Mouse (Mus musculus): ENCODE data around the gene Plxdc1.

The Plxdc1 gene

DNA sequence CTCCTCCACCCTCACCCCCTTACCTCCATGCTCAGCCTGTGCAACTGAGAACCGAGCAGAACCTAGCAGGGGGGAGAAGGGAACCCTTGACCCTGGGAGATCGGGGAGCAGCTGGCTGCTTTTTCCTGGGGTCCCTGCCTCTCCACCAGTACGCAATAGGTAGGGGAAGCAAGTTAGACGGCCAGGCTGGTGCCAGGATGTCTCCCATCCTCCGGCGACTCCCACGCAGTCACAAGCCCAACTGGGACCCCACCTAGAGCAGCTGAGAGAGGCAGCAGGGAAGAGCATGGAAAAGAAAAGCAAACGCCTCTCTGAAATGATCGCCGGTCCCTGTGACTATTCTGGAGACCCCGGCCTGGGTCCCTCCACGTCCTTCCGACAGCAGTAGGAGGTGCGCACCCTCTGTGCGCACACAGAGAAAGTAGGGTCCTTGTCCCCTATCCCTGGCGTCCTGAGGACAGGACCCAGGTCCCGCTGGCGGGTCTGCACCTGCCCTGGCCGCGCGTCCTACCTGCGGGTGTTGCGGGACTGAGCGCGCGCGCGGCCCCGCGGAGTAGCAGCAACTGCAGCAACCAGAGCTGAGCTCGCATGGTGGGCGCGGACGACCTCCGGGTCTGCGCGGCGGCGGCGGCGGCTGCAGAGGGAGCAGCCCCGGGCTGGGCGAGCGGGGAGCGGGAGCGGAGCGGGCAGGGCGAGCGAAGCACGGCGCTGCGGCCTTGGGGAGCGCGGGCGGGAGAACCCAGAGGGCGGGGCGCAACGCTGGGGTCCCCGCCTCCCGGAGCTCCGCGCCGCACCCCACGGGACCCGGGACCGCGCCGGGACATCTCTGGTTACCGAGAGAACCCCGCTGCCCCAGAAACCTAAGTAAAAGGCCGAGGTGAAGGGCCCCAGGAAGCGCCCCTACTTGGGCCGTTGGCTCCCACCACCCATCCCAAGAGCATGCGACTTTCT, at the start of gene Plxdc1:
Gene Plxdc1, minus strand, starts transcription at position 718 of the 951 bp plus-strand sequence.
- in situ Hi-C loops (cut with MboI, MseI), result loop anchor here (5.0 kb wide), 2 partner anchors 36 to 49 kb away; partner anchors contain the start of gene Cacnb1

DNA sequence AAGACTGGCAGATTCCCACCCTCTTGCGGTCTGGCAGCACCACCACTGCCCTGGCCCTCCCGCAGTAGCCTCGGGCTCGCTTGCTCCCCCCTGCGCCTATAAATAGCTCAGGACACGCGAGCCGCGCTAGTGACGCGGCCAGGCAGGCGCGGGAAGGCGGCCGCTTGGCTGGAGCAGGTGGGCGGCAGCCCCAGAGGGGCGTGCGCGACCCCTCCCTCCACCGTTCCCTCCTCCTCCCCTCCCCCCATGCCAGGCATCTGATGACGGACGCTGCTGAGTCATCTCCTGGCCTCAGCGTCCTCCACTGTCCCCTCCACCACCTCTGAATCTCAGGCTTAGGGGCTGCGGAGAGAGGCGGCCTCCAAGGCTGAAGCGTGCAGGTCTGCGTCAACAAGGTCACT, 49.7 kb upstream of the Plxdc1 start:
- in situ Hi-C loops (cut with MboI, MseI), result loop anchor here (5.0 kb wide), 1 partner anchor 46 kb away; no protein-coding TSS in a partner anchor

DNA sequence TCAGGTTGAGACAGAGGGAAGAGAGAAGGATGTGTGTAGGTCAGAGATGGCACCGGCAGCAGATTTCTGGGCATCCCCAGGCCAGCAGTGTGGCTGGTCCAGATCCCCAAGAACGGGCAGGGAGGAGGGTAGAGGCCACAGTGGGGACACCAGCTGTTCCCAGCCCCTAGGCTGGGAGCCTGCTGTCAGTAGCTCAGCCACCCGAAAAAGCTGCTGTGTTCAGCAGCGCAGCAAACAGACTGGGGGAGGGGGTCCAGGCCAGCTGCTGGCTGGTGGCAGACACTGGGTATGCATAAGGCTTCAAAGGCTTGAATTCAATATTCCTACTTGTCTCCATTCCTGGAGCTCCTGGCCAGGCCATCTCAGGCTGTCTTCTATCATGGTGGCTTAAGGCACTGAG, 48.6 kb upstream of the Plxdc1 start:
- in situ Hi-C loops (cut with MboI, MseI), result loop anchor here (5.0 kb wide), 1 partner anchor 47 kb away; no protein-coding TSS in a partner anchor

DNA sequence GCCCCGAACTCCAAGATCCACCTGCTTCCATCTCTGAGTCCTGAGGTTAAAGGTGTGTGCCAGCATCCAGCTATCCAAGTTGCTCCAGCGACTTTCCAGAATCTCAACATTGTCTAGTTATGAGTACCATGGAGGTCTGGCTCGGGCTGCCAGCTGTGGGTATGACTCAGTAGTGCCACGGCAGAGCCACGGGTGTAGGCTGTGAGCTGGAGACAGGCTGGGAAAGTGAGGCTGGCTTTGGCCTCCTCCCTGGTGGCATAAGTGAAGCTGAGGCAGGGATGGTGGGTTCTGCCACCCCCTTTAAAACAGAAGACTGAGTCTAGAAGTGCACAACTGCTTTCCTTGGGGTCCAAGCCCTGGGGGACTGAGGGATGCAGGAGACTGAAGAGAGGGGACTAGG, 47.8 kb upstream of the Plxdc1 start:
- in situ Hi-C loops (cut with MboI, MseI), result no loop called here

DNA sequence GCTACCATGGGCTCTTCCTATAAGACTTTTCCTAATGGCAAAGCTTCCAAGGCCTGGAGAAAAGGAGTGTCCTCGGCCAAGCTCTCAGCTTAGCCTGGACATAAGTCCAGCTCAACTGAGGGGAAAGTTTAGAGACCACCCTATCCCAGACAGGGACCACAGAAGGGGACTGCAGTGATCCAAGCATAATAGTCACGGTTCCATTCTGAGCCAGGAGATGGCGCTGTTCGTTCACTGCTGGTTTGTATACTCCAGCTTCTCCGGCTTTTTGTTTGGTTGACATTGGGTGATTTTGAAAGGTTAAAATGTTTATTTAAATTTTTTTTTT, 45.2 kb upstream of the Plxdc1 start:
- in situ Hi-C loops (cut with MboI, MseI), result no loop called here

DNA sequence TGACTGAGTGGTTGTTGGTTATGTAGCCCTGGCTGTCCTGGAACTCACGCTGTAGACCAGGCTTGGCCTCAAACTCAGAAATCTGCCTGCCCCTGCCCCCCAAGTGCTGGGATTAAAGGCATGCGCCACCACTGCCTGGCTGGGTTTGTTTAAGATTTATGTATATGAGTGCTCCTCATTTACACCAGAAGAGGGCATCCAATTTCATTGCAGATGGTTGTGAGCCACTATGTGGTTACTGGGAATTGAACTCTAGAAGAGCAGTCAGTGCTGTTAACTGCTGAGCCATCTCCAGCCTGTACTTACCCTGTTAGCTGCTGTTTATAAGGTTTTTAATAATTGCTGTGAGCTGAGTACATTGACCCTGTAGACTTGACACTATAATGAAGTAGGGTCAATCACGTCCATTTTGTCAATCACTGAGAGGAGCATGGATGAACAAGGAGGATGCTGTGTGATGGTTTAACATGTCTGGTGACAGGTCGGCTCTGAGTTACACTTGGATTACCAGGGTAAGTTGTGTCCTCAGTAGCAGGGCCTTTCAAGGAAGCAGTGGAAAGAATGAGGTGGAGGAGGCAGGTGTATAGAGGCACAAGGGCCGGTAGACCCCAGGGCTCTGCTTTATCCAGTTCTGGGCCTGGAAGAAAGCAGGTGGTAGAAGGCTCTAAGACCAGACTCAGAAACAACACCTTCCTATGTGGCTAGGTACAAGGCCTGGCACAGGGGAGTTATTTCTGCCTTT, 44.6 kb upstream of the Plxdc1 start:
- in situ Hi-C loops (cut with MboI, MseI), result no loop called here

DNA sequence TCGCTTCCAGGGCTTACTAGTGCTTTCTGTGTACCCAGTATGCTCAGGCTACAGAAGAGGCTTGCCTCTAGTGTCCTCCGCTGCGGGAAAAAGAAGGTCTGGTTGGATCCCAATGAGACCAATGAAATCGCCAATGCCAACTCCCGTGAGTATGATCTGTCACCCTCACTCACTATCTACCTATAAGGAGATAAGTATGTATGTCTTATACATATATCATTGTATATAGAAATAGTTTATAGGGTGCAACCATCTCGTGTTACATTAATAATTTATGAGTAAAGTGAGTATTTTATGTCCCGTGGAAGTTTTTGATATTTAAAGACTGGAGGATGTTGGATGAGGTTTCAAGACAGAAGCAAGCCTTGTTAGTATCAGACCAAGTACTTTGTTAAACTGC, 41.5 kb upstream of the Plxdc1 start:
- in situ Hi-C loops (cut with MboI, MseI), result loop anchor here (10.0 kb wide), 2 partner anchors 177 to 917 kb away; partner anchors contain the start of gene Cdk12

DNA sequence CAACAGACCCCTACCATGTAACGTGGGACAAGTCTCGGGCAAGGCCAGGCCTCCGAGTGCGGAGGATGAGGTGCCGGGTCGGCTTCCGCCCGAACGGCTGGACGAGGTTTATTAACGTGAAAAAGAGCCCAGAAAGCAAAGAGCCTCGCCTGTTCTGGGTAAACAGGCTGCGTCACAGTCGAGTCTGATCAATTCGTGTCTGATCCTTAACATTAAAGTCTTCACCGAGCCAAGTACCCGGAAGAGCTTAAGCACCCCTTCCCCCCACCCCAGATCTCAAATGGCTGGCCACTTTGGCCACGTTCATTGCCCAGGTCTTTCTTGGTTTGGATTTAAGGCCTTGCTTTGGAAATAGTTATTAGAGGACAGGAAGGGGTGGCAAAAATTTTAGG, 41.0 kb upstream of the Plxdc1 start:
- in situ Hi-C loops (cut with MboI, MseI), result loop anchor here (10.0 kb wide), 2 partner anchors 178 to 918 kb away; partner anchors contain the start of gene Cdk12

DNA sequence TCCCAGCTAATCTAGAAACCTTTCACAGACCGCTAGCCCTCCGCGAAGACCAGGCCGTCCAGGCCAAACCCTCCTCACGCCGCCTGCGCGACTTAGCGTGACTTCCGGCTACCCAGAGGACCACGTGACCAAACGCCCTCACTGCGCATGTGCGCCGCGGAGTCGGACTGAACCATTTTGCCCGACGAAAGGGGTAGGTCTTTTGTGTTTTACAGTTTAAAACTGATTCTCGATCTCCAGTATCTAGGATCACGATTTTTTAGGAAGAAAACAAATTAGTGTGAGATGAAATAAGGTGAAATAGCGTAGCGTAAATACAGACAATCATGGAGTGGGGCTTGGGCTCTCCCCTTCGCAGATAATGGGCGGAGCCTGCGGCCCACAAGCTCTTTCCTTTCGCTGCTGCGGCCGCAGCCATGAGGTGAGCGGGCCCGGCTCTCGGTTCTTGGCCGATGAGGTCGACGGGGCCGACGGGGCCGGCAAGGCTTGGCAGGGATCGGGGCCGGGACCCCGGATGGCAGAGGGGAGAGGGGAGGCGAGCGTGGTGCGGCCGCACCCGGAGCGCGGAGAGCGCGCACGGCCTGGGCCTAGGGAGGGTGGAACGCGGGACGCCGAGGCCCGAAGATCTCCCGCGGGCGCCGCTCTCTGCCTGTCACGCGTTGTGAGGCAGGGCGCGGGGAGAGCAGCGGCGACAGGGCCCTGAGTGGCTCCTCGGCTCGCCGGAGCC, 40.5 kb upstream of the Plxdc1 start, which contains the start of gene Rpl19:
Gene Rpl19, plus strand, starts transcription at position 141 of the 727 bp plus-strand sequence.
- in situ Hi-C loops (cut with MboI, MseI), result loop anchor here (10.0 kb wide), 2 partner anchors 178 to 918 kb away; partner anchors contain the start of gene Cdk12

DNA sequence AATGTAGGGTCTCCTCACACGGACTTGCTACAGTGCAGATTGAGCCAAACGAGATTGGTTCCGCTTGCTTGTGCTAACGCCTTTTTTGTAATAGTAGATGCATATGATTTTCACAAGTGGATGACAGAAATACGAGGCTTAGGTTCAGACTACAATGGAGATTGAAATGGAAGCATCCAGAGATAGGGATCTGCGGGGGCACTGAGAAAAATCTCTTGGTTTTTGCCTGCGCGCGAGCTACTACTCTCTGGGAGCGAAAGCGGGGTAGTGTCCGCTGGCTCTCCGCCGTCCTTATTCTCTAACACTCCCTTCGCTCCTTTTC, 40.0 kb upstream of the Plxdc1 start:
- in situ Hi-C loops (cut with MboI, MseI), result loop anchor here (10.0 kb wide), 2 partner anchors 179 to 919 kb away; partner anchors contain the start of gene Cdk12

DNA sequence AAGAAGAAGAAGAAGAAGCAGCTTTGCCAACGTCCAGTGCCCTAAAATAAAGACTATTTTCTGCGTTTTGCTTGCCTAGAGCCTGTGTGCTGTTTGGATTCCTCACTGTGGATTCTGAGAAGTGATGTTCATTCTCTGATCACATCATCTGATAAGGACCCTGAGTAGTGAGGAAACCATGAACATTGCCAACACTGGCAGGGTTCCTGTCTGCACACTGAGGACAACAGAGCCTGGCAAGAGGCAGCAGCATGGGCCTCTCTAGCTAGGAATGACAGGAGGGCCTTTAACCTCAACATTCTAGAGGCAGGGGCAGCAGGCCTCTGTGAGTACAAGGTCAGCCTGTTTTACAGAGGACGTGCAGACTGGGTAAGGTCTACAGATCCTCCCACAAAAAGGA, 38.3 kb upstream of the Plxdc1 start:
- in situ Hi-C loops (cut with MboI, MseI), result loop anchor here (5.0 to 10.0 kb wide), 3 partner anchors 37 to 920 kb away; partner anchors contain the start of genes Cdk12 and Plxdc1

DNA sequence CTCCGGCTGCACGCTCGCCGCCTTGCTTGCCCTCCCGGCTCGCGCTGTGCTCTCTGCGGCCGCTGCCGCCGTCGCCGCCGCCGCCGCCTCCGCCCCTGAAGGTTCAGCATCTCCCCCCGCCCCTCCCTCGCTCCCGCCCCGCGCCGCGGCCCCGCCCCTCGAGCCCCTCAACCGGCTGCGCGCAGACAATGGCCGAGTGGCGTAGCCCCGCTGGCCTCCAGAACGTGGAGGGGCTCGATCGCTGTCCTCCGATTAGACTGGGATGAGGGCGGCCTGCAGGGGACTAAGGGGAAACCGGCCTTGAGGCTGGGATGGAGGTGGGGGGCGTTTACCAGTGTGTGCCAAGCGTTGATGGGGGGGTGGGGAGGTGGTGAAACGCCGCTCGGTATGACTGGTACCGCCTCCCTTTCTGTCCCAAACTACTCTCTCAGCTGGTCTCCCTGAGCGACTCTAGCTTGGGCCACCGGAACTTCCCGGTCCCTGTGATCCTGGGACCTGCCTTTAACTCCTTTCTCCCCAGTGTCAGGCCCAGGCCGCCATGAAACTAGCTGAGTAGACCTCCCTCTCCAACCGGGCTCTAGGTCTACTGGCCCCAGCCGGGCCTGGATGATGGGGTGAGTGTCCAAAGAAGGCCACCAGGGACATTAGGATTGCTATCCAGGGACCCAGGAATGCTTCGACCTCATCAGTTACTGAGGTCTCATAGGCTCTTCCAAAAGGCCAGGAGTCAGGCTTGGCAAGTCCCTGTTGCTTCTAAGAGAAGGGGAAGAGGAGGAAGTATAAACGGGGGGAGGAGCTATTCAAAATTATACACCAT, 36.5 kb upstream of the Plxdc1 start, which contains the start of gene Cacnb1:
Gene Cacnb1, minus strand, starts transcription at position 480 of the 817 bp plus-strand sequence.
- in situ Hi-C loops (cut with MboI, MseI), result loop anchor here (5.0 to 10.0 kb wide), 3 partner anchors 35 to 922 kb away; partner anchors contain the start of genes Cdk12 and Plxdc1

DNA sequence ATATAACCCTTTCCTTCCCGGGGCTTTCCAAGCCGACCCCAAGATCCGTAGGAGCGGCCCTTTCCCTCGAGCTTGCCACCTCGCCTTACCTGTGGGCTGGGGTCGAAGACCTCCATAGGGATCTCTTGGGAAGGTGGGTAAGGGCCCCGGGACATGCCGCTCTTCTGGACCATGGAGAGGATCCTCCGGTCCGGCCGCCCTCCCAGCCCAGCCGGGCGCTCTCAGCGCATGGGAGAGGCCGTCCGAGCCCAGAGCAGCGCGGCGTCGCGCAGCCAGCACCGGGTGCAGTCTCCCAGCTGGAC, 36.0 kb upstream of the Plxdc1 start:
- in situ Hi-C loops (cut with MboI, MseI), result loop anchor here (5.0 to 10.0 kb wide), 3 partner anchors 35 to 923 kb away; partner anchors contain the start of genes Cdk12 and Plxdc1

DNA sequence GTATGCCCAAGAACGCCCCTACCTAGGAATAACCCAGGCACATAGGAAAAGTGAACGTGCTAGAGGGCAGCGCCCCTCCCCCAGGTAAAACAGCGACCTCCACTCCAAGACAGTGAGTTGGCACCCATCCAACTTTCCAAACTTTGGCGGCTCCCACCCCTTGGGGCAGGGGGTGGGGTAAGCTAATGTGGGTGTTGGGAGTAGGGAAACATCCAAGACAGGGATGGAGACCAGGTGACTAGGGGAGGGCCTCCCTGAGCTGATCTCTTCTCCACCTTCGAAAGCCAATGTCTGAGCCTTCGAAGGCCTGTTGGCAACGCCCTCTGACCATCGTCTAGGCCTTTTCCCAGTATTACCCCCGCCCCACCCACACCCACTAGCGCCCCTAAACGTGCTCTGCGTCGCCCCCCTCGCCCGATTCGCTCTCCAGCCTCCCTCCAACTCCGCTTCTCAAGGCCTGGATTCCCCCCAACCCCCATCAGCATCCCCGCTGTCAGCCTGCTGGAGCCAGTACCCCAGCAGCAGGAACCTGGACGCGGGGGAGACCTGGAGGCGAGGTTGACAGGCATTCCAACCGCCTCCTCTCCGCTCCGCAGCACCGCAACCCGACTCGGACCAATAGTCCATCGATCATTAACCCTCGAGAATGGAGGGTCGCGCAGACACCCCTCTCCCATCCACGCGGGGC, 35.5 kb upstream of the Plxdc1 start:
- in situ Hi-C loops (cut with MboI, MseI), result loop anchor here (5.0 to 10.0 kb wide), 3 partner anchors 34 to 923 kb away; partner anchors contain the start of genes Cdk12 and Plxdc1

DNA sequence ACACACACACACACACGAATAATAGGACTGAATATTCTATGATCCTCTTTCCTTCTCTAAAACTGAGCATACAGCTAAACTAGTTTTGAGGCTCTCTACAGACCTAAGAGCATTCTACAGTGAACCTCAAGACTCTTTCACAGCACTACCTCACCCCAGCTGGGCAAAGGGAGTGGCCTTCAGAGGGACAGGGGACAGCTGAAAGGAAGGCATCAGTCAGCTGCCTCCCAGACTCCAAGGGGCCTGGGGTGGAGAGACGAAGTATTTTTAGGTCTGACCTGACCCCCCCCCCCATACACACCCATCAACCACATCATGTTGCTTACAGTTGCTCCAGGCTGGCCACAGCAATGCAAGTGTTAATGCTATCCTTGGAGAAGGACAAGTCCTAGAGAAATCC, 34.9 kb upstream of the Plxdc1 start:
- in situ Hi-C loops (cut with MboI, MseI), result loop anchor here (5.0 to 10.0 kb wide), 3 partner anchors 34 to 924 kb away; partner anchors contain the start of genes Cdk12 and Plxdc1

DNA sequence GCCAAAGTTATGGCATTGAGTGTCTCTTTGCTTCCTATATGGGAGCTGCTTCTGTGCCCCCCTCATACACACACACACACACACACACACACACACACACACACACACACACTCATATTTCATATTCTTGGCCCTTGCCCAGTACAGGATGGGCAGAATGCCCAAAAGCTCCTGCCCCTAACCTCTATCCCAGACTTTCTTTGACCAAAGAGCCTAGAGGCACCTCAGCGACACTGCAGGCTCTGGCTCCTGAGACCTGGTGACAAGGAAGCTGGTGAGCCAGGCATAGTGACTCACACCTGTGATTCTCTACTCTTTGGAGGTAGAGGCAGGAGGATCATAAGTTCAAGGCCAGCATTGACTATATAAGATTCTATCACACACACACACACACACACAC, 34.5 kb upstream of the Plxdc1 start:
- in situ Hi-C loops (cut with MboI, MseI), result loop anchor here (5.0 to 10.0 kb wide), 3 partner anchors 33 to 924 kb away; partner anchors contain the start of genes Cdk12 and Plxdc1

DNA sequence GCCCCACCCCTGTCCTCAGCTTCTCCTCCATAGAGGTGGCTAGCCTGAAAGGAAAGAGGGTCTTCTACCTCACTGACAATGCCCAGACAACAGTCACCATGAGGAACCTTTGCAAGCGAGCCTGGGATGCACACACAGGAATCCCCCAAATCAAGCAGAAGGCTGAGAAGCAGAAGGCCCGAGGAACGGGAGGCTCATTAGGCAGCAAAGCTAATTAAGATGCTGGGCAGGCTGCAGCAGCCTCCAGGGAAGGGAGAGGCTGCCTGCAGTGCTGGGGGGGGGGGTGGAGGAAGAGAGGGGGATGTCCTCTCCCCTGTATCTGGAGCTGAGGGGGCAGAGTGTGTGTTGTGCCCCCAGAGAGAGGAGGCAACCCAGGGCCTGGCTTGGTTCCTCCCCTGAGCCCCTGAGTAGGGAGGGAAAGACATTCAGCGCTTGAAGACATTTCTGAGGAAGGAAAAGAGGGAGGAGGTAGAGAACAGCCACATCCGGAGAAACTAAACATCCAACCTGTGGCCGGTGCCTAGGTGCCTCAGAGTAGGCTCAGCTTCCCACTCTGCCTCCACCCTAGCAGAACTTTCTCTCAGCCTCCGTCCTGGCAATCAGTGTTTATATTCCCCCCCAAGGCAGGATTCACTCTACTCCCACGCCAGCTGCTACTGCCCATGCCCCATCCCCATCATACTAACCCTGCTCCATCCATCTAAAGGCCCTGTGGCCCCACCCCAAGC, 33.8 kb upstream of the Plxdc1 start:
- in situ Hi-C loops (cut with MboI, MseI), result loop anchor here (5.0 to 10.0 kb wide), 3 partner anchors 33 to 925 kb away; partner anchors contain the start of genes Cdk12 and Plxdc1

DNA sequence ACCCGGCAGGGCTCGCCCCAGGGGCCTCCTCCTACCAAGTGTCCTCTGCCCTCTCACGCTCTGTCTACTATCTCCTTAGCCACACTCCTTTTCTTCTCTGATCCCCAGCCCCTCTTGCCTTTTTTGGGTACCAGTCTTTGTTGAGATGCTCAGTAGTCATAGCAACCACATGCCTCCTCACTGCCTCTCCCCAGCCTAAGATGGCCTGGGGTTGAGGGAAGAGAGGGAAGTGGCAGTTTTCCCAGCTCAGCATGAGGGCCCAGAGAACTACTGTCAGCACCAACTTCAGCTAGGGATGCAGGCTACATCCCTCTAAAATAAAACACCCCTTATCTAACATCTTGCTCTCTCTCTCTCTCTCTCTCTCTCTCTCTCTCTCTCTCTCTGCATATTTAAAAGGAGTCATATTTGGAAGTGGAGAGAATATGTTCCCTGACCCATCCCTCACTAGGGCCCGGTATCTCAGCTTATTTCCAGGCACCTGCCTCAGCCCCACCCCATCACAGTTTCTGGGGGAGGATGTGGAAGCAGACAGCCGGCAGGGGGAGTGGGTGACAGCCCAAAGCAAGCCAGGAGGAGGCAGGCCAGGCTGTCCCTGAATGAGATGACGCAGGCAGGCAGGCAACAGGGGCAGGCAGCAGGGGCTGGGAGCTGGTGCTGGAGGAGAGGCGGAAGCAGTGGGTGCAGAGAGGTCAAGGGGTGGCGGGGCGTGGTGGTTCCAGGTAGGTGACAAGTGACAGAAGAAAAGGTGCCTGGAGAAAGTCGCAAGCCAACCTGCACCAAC, 32.8 kb upstream of the Plxdc1 start:
- in situ Hi-C loops (cut with MboI, MseI), result no loop called here
